Mouse (Mus musculus) CD8-positive naive resting alpha-beta T cell, adult 2 months (primary cell): Measurements from ENCODE around the gene Olfr1229.

Experiments used
- DNase-seq, 2 experiments: peaks; one replicate each; pipeline ENCODE4 v3.0.0; 2022; ENCODE audit warnings: low read depth in 2 of 2, low spot score in 2 of 2

Gene Olfr1229

GRCm38 (mm10) chr2:89287914-89288313 is at the start of gene Olfr1229:
Olfr1229 (minus strand) TSS chr2:89288014.
- DNase-seq = no peak

DNA sequence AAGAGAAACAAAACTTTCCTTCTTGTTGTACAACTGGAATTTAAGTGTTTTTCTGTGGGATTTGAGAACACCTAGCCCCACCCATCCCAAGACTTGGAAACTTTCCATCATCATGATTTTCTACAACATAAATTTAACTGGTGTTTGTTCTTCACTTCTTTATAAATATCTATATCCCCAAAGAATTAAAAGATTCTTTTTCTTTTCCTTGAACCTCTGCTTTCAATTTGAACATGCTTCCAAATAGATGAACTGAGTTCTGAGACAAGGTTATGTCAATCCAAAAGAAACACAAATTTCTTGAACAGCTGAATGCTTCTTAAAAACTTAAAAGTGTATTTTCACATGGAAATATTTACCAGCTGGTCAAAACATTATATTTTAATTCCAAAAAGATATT is 41.8 kb upstream of the Olfr1229 start, which contains the start of gene Olfr1232:
TSS of gene Olfr1232 (minus strand) at position 101 of the 400 bp plus-strand sequence.
- no peak for DNase-seq

DNA sequence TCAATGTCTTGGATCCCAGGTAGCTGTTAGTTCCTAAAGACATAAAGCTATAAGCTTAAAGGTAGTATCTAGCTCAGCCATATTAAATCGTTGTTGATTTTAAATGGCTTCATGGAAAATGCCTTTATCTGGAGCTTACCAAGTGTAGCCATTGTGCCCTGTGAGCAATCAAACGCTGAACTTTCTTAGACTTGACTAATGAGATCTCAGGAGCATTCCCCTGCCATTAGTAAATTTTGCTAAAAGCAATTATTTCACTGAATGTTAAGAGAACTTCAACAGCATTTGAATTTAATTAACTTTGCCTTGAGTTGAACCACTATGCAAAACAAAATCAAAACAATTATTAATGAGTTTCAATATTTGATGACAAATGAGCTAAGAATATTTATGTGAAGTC is 19.2 kb upstream of the Olfr1229 start, which contains the start of gene Olfr1231:
TSS of gene Olfr1231 (minus strand) at position 101 of the 400 bp plus-strand sequence.
- DNase-seq = no peak

GRCm38 (mm10) chr2:89297168-89297567 is 9.4 kb upstream of the Olfr1229 start, which contains the start of gene Olfr1230:
Olfr1230 (minus strand) TSS chr2:89297268.
- no peak for DNase-seq

DNA sequence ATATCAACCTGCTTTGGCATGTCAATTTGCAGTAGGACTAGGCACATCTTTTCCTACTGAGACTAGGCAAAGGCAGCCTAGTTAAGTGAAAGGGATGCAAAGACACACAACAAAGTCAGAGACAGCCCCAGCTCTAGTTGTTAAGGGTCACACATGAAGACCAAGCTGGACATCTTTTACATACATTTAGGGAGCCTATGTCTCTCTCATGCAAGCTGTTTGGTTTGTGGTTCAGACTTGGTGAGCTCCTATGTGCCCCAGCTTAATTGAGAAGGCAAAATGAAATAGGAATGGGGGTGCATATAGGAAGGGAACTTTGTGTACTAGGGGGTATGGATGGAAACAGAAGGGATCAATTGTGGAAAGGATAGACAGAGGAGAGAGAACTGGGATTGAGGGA is 33.9 kb downstream of the Olfr1229 start, which contains the start of gene Olfr1228:
TSS of gene Olfr1228 (minus strand) at position 101 of the 400 bp plus-strand sequence.
- no peak for DNase-seq
